Mouse (Mus musculus): Measurements from ENCODE around the gene Drap1. TPM values are rescaled to one million over a fixed set of nuclear protein-coding genes. Genes with fewer than 3 reads are reported as not detected.

The Drap1 gene
- polyA plus RNA-seq, 1 experiment from 2014 or later = 170 TPM

DNA sequence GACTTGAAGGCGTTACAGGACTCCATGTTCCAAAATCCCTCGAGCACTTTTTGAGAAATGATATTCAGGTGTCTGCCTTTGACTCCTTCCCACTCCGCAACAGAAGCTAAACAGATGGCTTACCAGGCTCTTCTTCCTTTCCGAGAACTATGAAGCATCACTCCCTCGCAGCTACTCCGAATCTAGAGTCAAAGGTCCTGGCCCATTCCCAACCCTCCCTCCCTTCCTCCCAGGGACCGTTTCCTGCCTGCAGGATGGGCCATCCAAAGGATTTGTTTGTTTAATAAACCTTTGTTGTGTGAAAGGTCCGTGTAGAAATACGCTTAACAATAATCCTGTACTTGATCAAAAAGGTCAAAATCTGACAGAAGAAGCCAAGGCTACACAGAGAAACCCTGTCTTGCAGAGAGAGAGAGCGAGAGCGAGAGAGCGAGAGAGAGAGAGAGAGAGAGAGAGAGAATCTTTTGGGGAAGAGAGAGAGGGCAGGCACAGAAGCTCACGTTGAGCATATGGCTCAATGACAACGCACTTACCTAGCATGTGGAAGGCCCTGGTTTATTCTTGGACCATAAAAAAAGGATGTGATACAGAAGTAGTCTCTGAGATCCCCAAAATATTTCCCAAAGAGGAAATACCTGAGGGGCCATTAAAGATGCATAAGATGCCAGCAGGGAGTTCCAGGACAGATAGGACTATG lies 33.1 kb upstream of the Drap1 start, which contains the start of gene Ccdc85b:
Gene Ccdc85b (minus strand): TSS at position 149 of the 697 bp plus-strand sequence.
- WGBS (ENCODE audit: missing documents) = 18% methylated on average over 13 of the region's 14 CpGs

DNA sequence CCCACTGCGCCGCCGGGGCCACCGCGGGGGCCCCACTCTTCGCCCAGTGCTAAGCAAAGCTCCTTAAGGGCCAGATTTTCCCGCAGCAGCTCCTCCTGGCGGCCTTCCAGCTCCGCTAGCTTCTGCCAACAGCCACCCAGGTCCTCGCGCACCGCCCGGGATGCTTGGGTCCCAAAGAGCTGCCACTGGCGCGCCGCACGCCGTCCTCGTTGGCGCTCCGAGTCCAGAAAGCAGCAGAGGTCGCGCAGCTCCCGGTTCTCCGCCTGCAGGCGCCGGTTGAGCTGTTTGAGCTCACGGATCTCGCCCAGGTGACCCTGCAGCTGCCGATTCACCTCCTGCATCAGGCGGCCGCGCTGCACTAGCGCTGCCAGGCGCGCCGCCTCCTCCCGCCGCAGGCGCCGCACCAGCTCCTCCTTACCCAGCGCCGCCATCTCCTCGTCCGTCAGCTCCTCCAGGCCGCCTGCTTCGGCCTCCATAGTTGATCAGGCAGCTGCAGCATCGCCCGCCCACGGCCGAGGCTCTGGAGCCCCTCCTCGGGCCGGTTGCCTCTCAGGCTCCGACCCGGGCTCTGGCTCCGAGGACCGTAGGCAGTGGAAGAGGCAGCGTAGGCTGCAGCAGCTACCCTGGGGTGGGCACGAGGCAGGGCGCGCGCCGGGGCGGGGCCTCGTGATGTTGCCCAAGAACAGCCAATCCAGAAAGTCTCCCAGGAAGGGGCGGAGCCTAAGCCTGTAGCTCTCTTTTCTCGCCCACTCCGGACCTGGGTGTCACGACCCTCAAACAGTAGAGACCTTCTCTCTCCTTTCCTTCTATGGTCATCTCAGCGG lies 32.4 kb upstream of the Drap1 start:
- H3K4me3 ChIP-seq (ENCODE audit: inconsistent target) = peak overlapping the region; percentile 50
- no peak overlapping the region for H3K27ac ChIP-seq
- peaks cover 2% of the 10 kb centered on the region; the same call in 1 of the 2 replicates for H3K36me3 ChIP-seq (ENCODE audit: inconsistent target)
- peaks cover 36% of the 10 kb centered on the region for H3K79me2 ChIP-seq (ENCODE audit: inconsistent target)
- WGBS (ENCODE audit: missing documents) = under 1% methylated on average over 69 of the region's 70 CpGs

More for the DNA sequence above, 33.1 kb upstream of the Drap1 start, which contains the start of gene Ccdc85b:
- Histone ChIP-seq H3K36me3 (ENCODE audit: inconsistent target) (peaks cover 9% of the 10 kb centered on the region), H3K27ac (no peak within 1 kb of the TSS), H3K79me2 (ENCODE audit: inconsistent target) (peaks cover 36% of the 10 kb centered on the region), H3K4me3 (ENCODE audit: inconsistent target) (peak within 1 kb of the TSS; percentile 50)

DNA sequence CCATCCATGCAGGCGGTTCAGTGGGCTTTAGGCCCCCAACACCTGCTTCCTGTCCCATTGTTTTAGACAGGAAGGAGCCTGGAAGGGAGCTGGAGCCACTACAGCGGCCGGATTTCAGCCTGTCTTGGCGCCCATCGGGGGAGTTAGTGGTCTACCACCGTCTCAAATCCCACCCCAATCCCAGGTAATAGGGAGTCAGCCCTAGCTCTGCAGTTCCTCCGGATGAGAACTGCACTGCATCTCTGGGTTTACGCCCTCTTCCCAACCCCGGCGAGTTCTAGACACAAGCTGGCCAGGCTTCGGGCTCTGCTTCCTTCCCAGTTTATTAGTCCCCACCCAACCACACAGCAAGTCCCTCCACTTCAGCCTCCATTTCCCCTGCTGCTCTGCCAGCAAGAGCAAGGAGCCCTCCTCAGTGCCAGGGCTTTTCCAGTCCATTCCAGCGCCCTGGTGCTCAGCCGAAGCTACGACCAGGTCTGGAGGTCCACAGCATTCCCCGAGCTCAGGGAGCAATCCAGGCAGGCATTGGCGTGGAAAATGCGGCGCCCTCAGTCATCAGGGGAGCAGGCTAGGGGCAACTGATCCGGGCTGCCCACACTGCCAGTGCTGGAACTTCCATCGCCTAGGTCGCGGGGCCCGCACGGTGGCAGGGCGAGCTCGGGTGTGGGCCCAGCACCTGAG lies 31.6 kb upstream of the Drap1 start:
- 3% methylated on average over 26 of the region's 26 CpGs for WGBS (ENCODE audit: missing documents)
- Histone ChIP-seq H3K4me3 (ENCODE audit: inconsistent target) (peak overlapping the region; percentile 50), H3K36me3 (ENCODE audit: inconsistent target) (no peaks in the 10 kb centered on the region), H3K27ac (no peak overlapping the region), H3K79me2 (ENCODE audit: inconsistent target) (peaks cover 31% of the 10 kb centered on the region)

DNA sequence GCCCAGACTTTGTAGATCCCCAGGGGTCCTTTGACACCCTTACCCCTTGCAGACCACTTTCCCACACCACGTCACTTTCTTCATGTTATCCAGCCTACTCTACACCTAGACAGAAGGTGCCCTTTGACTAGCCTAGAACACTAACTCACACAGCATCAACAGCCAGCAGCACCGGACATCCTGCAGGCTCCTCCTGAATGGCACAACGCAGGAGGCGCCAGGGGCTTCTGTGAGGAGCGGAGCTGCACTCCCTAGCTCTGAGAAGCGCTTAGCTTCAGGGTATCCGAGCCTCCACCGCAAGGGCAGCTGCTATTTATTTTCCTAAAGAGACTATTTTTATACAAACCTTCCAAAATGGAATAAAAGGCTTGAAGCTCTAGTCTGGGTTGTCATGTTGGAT lies 30.8 kb upstream of the Drap1 start:
- Histone ChIP-seq H3K27ac (no peak overlapping the region), H3K79me2 (ENCODE audit: inconsistent target) (peaks cover 24% of the 10 kb centered on the region), H3K36me3 (ENCODE audit: inconsistent target) (no peaks in the 10 kb centered on the region), H3K4me3 (ENCODE audit: inconsistent target) (no peak overlapping the region)
- 85% methylated on average over 8 of the region's 8 CpGs for WGBS (ENCODE audit: missing documents)

DNA sequence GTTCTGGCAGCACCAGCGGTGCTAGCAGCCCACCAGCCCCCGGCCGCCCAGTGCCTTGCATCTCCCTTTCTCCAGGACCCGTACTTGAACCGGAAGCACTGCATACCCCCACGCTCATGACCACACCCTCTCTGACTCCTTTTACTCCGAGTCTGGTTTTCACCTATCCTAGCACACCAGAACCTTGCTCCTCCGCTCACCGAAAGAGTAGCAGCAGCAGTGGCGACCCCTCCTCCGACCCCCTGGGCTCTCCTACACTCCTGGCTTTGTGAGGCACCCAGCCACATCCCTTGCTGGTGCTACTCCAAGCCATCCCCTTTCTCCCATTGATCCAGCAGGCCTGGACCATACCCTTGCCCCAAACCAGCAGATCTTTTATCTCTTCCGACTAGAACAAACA lies 30.3 kb upstream of the Drap1 start:
- H3K4me3 ChIP-seq (ENCODE audit: inconsistent target) = no peak overlapping the region
- H3K27ac ChIP-seq = no peak overlapping the region
- WGBS (ENCODE audit: missing documents) = 94% methylated on average over 12 of the region's 12 CpGs
- no peaks in the 10 kb centered on the region for H3K36me3 ChIP-seq (ENCODE audit: inconsistent target)
- peaks cover 24% of the 10 kb centered on the region for H3K79me2 ChIP-seq (ENCODE audit: inconsistent target)

DNA sequence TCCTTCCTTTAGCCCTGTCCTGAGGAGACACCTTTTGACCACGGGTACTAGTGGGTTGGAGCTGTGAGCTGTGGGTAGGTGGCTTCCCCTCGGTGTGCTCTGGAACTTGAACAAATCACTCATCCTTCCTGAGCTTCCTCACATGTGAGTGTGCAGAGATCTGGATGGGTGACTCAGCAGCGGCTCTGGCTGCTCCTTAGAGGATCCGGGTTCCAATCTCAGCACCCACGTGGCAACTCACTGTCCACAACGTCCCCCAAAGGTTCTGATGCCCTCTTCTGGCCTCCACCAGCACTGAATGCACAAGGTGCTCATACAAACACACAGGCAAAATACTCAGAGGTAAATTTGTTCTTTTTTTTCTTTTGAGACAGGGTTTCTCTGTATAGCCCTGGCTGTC lies 27.0 kb upstream of the Drap1 start:
- 79% methylated on average over 4 of the region's 6 CpGs for WGBS (ENCODE audit: missing documents)
- H3K79me2 ChIP-seq (ENCODE audit: inconsistent target) = peaks cover 24% of the 10 kb centered on the region
- no peak overlapping the region for H3K4me3 ChIP-seq (ENCODE audit: inconsistent target)
- H3K27ac ChIP-seq = no peak overlapping the region
- H3K36me3 ChIP-seq (ENCODE audit: inconsistent target) = no peaks in the 10 kb centered on the region

DNA sequence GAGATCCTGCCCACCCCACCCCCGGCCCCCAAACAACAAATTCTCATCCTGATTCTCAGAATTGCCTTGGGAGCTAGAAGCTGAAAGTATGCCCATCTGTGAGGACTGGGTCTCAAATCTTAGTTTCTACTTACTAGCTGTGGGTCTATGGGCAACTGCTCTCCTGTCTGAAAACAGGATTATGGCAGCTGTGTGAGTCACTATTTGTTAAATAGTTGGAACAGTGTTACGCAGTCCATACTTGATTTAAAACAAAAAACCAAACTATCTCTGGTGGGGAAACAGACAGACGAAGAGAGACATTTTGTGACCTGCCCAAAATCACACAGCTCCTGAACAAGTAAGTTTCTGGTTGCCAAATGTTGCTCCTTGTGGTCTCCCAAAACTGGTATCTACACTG lies 24.9 kb upstream of the Drap1 start:
- 100% methylated on average over 3 of the region's 3 CpGs for WGBS (ENCODE audit: missing documents)
- H3K36me3 ChIP-seq (ENCODE audit: inconsistent target) = no peaks in the 10 kb centered on the region
- H3K27ac ChIP-seq = no peak overlapping the region
- peaks cover 5% of the 10 kb centered on the region; the same call in 1 of the 2 replicates for H3K79me2 ChIP-seq (ENCODE audit: inconsistent target)
- H3K4me3 ChIP-seq (ENCODE audit: inconsistent target) = no peak overlapping the region

DNA sequence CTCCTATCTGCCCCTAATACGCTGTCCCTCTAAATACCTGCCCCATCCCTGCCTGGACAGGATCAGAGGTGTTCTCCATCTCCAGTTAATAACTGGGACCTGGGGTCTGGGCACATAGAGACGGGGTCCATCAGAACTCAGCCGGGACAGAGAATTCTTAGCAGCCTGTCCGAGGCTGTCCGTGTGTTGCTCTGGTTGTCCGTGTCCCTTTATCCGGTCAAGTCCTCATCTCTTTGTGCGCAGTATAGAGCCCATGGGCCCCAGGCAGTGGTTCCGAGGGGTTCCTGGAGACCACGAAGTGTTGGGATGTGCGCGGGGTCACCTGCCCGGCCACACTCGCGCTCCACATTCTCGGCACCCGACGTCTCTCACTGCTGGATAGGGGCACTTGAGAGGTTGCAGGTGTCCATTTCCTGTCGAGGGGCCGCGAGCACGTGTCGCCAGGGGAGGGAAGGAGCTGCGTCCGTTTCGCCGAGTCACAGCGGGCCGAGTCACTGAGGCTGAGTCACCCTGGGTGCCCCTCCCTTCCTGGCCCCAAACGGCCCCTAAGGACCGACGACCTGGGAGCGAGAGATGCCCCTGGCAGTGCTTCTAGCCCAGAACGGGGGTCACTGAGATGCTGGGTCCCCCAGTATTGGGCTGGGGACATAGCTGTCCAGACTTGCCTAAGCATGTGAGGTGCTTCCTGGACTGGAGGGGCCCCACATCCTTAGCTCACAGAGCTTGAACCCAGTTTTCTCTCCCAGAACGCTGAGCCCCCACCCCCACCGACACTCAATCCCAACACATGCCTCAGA lies 23.8 kb upstream of the Drap1 start:
- 11% methylated on average over 31 of the region's 36 CpGs for WGBS (ENCODE audit: missing documents)
- Histone ChIP-seq H3K79me2 (ENCODE audit: inconsistent target) (no peaks in the 10 kb centered on the region), H3K36me3 (ENCODE audit: inconsistent target) (no peaks in the 10 kb centered on the region), H3K4me3 (ENCODE audit: inconsistent target) (no peak overlapping the region), H3K27ac (no peak overlapping the region)

DNA sequence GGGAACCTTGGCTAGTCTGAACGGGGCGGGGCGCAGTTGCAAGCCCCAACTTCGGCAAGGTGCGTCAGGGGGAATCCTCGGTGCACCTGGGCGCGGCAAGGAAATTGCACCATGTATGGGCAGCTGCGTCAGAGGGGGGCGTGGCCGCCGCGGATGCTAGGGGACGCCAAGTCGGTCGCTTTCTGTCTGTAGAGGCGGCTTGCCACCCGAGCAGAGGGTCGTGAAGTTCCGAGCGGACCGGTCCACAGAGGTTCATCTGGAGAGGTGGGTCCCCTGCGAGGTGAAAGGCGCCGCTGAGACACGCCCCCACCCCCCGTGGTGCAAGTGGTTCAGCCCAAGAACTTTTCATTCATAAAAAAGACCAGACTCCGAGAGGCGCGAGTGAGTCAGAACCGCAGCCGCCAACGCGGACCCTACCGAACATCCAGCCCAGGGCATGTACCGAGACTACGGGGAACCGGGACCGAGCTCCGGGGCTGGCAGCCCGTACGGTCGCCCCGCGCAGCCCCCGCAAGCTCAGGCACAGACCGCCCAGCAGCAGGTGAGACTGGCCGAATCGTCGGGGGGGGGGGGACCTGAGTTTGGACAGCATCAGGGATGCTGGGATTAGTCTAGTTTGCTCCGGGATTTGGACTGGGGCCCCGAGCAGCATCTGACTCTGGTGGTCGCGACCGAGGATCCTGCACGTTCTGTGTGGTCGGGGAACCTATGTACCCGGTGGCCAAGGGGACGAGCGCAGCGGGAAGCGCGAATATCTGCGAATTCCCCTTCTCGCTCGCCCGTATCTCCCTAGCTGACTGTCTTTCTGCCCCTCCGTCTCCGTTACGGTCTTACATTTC lies 23.0 kb upstream of the Drap1 start, which contains the start of gene Fosl1:
Gene Fosl1 (plus strand): TSS at position 33 of the 839 bp plus-strand sequence.
- Histone ChIP-seq H3K4me3 (ENCODE audit: inconsistent target) (peak within 1 kb of the TSS; percentile 37), H3K27ac (no peak within 1 kb of the TSS), H3K79me2 (ENCODE audit: inconsistent target) (no peaks in the 10 kb centered on the region), H3K36me3 (ENCODE audit: inconsistent target) (no peaks in the 10 kb centered on the region)
- 2% methylated on average over 70 of the region's 70 CpGs for WGBS (ENCODE audit: missing documents)

DNA sequence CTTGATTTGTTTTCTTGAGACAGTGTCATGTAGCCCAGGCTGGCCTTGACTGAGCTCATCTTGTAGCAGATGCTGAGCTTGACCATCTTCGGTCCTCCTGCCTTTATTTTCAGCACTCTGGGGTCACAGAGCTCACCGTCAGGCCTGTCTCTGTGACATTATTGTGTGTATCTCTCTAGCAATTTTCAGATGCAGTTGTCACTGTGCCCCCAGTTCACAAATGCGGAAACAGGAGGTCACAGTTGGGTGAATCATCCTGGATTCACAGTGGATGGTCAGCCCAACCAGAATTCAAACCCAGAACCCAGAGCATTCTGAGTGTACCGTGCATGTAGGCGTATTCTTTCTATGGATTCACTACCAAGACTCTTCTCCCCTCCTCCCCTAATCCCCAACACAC lies 21.0 kb upstream of the Drap1 start:
- H3K79me2 ChIP-seq (ENCODE audit: inconsistent target) = no peaks in the 10 kb centered on the region
- H3K36me3 ChIP-seq (ENCODE audit: inconsistent target) = no peaks in the 10 kb centered on the region
- no peak overlapping the region for H3K27ac ChIP-seq
- H3K4me3 ChIP-seq (ENCODE audit: inconsistent target) = no peak overlapping the region
- 93% methylated on average over 5 of the region's 5 CpGs for WGBS (ENCODE audit: missing documents)

DNA sequence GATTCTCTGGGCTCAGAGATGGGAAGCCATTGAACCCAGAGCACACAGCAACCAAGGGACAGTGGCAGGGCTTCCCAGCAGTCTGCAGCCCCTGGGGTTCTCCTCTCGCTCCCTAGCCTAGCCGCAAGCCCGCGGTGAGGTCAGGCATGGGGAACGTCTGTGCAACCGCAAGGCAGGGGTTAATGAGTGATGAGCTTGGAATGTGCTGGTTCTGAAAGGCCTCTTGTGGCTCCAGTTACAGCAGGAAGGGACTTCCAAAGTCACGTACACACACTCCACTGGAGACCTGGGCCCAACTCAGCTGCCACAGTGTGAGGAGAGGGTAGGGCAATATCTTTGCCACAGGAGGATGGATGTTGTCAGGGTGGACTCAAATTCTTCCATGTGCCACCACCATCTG lies 20.2 kb upstream of the Drap1 start:
- H3K4me3 ChIP-seq (ENCODE audit: inconsistent target) = no peak overlapping the region
- WGBS (ENCODE audit: missing documents) = 71% methylated on average over 7 of the region's 7 CpGs
- no peak overlapping the region for H3K27ac ChIP-seq
- H3K36me3 ChIP-seq (ENCODE audit: inconsistent target) = no peaks in the 10 kb centered on the region
- no peaks in the 10 kb centered on the region for H3K79me2 ChIP-seq (ENCODE audit: inconsistent target)

DNA sequence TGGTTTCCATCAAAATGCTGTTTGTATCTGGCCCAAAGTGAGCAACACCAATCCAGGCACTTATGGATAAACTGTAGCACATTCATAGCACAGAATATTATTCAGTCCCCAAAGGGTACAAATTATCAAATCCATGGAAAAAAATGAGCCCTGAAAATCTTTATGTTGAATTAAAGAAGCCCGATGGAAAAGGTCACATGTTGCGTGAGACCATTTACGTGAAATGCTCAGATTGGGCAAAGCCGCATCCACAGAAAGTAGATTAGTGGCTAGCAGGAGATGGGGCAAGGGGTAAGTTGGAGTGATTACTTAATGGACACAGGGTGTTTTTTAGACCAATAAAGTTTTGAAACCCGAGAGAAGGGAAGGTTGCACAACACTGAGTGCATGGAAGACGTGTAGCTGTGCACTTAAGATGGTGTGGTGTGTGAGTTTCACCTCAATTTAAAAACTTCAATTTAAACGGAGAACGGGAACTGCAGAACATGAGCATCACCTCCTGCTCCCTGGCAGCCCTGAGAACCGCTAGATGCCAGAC lies 19.7 kb upstream of the Drap1 start:
- no peak overlapping the region for H3K27ac ChIP-seq
- no peaks in the 10 kb centered on the region for H3K79me2 ChIP-seq (ENCODE audit: inconsistent target)
- H3K36me3 ChIP-seq (ENCODE audit: inconsistent target) = no peaks in the 10 kb centered on the region
- 40% methylated on average over 9 of the region's 9 CpGs for WGBS (ENCODE audit: missing documents)
- no peak overlapping the region for H3K4me3 ChIP-seq (ENCODE audit: inconsistent target)

DNA sequence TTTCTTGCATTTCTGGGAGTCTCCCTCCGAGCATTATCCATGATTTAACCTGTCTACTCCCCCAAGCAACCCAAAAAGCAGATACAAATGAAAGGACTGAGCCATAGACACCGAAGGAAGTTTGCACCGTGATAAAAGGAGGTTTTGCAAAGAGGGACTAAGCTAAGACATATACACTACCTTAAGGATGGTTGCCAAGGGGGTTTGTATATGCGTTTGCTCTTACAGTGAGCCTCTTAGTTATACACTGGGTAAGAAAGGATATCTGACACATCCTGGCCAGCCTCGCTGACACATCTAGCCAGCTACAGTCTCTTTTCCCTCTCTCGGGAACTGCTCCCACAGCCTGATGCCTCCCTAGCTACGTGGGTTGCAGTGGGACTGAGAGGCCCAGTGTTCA lies 9.2 kb upstream of the Drap1 start:
- Histone ChIP-seq H3K36me3 (ENCODE audit: inconsistent target) (no peaks in the 10 kb centered on the region), H3K27ac (no peak overlapping the region), H3K4me3 (ENCODE audit: inconsistent target) (no peak overlapping the region; the same call in 1 of the 2 replicates), H3K79me2 (ENCODE audit: inconsistent target) (no peaks in the 10 kb centered on the region)
- 59% methylated on average over 7 of the region's 7 CpGs for WGBS (ENCODE audit: missing documents)
